Mouse (Mus musculus): Measurements from ENCODE around the gene Rnls. TPM values are rescaled to one million over a fixed set of nuclear protein-coding genes. Genes with fewer than 3 reads are reported as not detected.

Rnls gene
- polyA plus RNA-seq, 1 experiment from 2014 or later: 8.2 TPM

DNA sequence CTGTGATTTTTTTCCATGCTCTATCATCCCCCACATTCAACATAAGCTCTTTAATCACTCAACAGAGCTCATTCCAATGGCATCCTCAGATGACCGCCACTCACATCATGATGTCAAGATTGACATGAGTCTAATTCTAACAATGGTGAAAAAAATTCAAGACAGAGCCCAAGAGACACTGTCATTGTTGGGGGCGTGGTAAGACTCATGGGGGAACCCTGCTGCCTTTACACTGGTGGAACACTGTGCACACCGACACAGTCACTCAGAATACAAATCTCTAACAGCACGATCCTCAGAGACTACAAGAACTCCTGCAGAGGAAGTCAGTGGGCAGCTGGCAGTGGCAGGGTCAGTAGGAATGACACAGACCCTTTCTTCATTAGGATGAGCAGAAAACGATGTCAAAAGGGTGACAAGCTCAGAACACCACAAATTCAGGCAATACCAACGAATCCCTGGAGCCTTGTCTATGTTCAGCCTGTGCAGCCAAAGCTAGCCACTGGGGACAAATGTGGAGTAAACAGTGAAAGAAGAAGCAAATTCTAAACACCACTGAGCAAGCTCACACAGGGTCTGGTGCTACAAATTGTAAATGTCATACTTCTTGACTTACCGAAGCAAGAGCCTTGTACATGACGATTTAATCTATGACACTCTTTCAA, 277.3 kb downstream of the Rnls start:
- ATAC-seq (ENCODE audit: low FRiP score, low read depth): no peak
- H3K27me3 ChIP-seq (replicated peaks): no peaks in the 10 kb centered on the region
- no peaks in the 10 kb centered on the region for H3K9me3 ChIP-seq
- H3K4me3 ChIP-seq: no peak overlapping the region
- H3K4me2 ChIP-seq (replicated peaks): no peak overlapping the region
- 76% methylated on average over 8 of the region's 8 CpGs for WGBS
- no peak overlapping the region for H3K9ac ChIP-seq
- no peaks in the 10 kb centered on the region for H3K36me3 ChIP-seq
- H3K4me1 ChIP-seq: no peaks in the 10 kb centered on the region
- no peak overlapping the region for H3K27ac ChIP-seq

DNA sequence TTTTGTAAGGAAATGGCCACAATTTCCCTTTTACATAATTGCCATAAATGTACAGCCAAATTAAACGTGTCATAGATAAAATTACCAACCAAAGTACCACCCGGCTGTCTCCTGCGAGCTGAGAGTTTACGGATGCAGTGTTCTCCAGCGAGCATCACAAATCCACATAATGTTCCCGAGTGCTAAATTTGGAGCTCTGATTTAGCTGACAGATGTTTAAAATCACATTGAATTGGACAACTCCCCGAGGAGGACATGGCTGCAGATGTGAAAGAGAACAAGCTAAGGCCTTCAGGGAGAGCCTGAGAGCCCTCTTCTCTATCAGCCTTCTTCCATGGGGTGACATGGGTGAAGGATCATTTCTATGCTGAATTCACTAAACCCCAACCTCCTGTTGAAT, 278.3 kb downstream of the Rnls start:
- Histone ChIP-seq H3K9ac (no peak overlapping the region), H3K4me3 (no peak overlapping the region), H3K9me3 (no peaks in the 10 kb centered on the region), H3K4me2 (replicated peaks) (no peak overlapping the region), H3K4me1 (no peaks in the 10 kb centered on the region), H3K27me3 (replicated peaks) (no peaks in the 10 kb centered on the region), H3K36me3 (no peaks in the 10 kb centered on the region), H3K27ac (no peak overlapping the region)
- WGBS: 80% methylated on average over 7 of the region's 7 CpGs
- ATAC-seq (ENCODE audit: low FRiP score, low read depth): no peak

DNA sequence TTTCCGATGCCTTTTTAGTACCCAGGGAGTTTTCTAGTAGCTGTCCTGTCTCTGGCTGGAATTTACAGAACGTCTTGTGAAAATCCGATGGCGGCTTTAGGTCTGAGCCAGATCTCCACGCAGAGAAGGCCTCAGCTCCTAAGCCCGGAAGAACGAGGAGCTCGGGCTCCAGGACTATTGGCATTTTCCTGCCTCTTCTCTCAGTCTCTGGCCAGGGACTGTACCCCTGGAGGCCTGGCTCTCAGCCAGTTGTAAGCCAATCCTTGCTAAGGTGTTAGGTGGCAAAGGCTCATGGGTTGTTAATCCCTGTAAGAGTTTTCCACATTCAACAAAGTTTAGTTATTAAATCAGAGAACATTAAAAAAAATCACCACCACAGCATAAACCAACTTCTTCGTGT, 281.7 kb downstream of the Rnls start:
- Histone ChIP-seq H3K9ac (no peak overlapping the region), H3K4me2 (replicated peaks) (no peak overlapping the region), H3K9me3 (no peaks in the 10 kb centered on the region), H3K4me1 (no peaks in the 10 kb centered on the region), H3K27me3 (replicated peaks) (no peaks in the 10 kb centered on the region), H3K36me3 (no peaks in the 10 kb centered on the region), H3K27ac (no peak overlapping the region), H3K4me3 (no peak overlapping the region)
- 89% methylated on average over 9 of the region's 9 CpGs for WGBS
- ATAC-seq (ENCODE audit: low FRiP score, low read depth): no peak

DNA sequence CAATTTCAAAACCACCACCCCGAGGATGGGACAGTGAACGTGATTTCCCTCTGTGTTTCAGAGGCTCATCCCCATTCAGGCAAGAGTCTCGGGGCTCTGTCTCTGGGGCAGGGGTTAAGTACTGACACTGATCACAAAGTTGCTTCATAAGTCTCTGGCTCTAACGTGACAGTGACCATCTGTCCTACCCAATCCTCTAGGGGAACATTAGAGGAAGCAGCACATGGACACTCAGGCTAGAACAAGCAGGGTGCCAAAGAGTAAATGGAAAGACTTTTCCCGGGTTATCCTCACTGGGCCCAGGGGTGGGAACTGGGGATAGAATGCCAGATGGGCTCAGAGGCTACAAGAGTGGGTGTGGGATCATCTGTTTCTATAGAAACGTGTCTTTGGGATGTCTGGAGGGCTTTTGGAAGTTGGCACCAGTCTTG, 282.1 kb downstream of the Rnls start:
- 0 out of 2 replicates have a peak, but pooled peaks have one; percentile 17 for ATAC-seq (ENCODE audit: low FRiP score, low read depth)
- Histone ChIP-seq H3K27ac (no peak overlapping the region), H3K4me2 (replicated peaks) (no peak overlapping the region), H3K36me3 (no peaks in the 10 kb centered on the region), H3K9ac (no peak overlapping the region), H3K4me3 (no peak overlapping the region), H3K27me3 (replicated peaks) (no peaks in the 10 kb centered on the region), H3K9me3 (no peaks in the 10 kb centered on the region), H3K4me1 (no peaks in the 10 kb centered on the region)
- 47% methylated on average over 6 of the region's 6 CpGs for WGBS

DNA sequence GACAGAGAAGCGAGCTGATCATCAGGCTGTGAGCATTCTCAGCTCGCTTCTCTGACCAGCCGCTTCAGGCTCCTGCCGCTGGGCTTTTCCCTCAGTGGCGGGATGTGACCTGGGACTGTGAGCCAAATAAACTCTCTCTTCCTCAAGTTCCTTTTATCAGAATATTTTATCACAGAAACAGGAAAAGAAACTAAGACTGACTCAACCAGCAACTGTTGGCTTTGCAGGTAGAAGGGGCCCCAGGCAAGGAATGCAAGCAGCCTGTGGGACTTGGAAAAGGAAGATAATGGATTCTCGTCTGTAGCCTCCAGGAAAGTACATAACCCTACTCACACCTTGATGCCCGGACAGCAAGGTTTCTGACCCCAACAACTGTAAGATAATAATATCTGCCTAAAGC, 283.0 kb downstream of the Rnls start:
- 84% methylated on average over 7 of the region's 7 CpGs for WGBS
- H3K36me3 ChIP-seq: no peaks in the 10 kb centered on the region
- H3K9ac ChIP-seq: no peak overlapping the region
- H3K9me3 ChIP-seq: no peaks in the 10 kb centered on the region
- no peak overlapping the region for H3K4me3 ChIP-seq
- no peak for ATAC-seq (ENCODE audit: low FRiP score, low read depth)
- no peak overlapping the region for H3K27ac ChIP-seq
- H3K27me3 ChIP-seq (replicated peaks): no peaks in the 10 kb centered on the region
- H3K4me2 ChIP-seq (replicated peaks): no peak overlapping the region
- H3K4me1 ChIP-seq: no peaks in the 10 kb centered on the region

DNA sequence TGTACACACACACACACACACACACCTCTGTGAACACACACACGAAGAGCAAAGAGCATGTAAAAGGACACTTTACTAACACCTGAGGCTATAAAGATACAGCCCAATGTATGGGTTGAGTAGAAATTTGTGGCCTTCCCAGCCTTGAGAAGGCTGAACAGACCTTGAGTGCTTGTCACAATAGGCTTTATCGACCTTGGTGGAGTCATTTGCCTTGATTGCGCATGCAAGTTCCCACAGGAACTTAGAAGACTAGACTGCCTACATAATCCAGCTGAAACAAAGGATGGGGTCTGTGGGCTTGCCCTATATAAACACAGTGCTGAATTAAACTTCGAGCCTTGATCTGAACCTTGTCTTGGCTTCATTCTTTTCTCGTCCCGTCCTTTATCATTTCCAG, 288.2 kb downstream of the Rnls start:
- no peak overlapping the region for H3K4me3 ChIP-seq
- H3K9me3 ChIP-seq: no peaks in the 10 kb centered on the region
- H3K36me3 ChIP-seq: no peaks in the 10 kb centered on the region
- H3K9ac ChIP-seq: no peak overlapping the region
- H3K27ac ChIP-seq: no peak overlapping the region
- no peak overlapping the region for H3K4me2 ChIP-seq (replicated peaks)
- 91% methylated on average over 6 of the region's 6 CpGs for WGBS
- no peak for ATAC-seq (ENCODE audit: low FRiP score, low read depth)
- H3K27me3 ChIP-seq (replicated peaks): no peaks in the 10 kb centered on the region
- H3K4me1 ChIP-seq: peaks cover 6% of the 10 kb centered on the region

DNA sequence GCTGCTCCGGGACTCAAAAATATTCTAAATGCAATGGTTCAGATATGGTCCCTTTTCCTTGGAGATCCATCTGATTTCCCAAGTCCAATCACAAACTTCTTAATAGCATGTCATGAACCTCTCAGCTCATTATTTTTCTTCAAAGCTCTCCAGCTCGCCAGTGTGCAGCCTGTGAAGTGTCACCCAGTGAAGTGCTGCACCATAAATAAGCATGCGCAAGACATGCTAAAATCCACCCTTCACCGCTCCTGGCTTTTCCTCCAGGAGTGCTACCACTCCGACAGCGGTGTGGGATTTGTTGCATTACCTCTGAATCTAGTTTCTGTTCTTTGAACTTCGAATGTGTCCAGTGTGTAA, 289.3 kb downstream of the Rnls start:
- Histone ChIP-seq H3K4me1 (peaks cover 6% of the 10 kb centered on the region), H3K4me2 (replicated peaks) (no peak overlapping the region), H3K9me3 (no peaks in the 10 kb centered on the region), H3K27me3 (replicated peaks) (no peaks in the 10 kb centered on the region), H3K4me3 (no peak overlapping the region), H3K9ac (no peak overlapping the region), H3K36me3 (no peaks in the 10 kb centered on the region), H3K27ac (no peak overlapping the region)
- WGBS: 71% methylated on average over 7 of the region's 7 CpGs
- ATAC-seq (ENCODE audit: low FRiP score, low read depth): no peak

DNA sequence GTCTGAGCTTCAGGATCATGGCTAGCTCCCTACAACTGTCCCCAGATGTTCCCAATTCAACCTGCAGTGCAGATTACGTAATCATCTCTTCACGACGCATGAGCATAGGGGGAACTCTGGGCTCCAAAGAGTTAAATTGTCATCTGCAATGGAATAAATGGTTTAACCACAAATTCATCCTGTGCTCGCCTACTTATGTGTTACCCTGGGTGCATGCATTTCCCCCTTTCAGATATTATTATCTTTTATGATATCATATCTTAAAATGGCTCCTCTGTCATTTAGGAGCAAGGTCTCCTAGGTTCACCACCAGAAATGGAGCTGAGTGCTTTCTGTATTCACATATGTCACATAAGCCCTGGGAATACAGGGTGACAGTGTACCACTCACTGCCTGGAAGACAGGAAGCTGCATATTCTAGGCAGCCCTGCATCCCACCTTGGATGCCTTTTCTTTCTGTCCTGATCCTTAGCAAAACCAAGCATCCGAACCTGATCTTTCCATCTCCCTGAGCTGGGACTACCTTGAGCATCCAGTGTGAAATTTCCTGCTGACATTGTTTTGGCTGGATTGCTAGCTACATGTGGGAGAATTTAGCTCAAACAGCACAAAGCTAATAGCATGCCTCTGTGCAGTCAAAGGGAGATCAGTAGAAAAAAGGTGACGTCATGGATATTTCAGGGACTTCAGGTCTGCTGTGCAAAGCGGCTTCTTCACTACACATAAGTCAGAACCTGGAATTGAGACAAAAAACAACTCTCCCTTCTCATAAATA, 289.9 kb downstream of the Rnls start:
- Histone ChIP-seq H3K4me2 (replicated peaks) (no peak overlapping the region), H3K27me3 (replicated peaks) (no peaks in the 10 kb centered on the region), H3K4me3 (no peak overlapping the region), H3K9ac (no peak overlapping the region), H3K9me3 (no peaks in the 10 kb centered on the region), H3K36me3 (no peaks in the 10 kb centered on the region), H3K27ac (no peak overlapping the region), H3K4me1 (peaks cover 6% of the 10 kb centered on the region)
- ATAC-seq (ENCODE audit: low FRiP score, low read depth): no peak
- 79% methylated on average over 7 of the region's 7 CpGs for WGBS

DNA sequence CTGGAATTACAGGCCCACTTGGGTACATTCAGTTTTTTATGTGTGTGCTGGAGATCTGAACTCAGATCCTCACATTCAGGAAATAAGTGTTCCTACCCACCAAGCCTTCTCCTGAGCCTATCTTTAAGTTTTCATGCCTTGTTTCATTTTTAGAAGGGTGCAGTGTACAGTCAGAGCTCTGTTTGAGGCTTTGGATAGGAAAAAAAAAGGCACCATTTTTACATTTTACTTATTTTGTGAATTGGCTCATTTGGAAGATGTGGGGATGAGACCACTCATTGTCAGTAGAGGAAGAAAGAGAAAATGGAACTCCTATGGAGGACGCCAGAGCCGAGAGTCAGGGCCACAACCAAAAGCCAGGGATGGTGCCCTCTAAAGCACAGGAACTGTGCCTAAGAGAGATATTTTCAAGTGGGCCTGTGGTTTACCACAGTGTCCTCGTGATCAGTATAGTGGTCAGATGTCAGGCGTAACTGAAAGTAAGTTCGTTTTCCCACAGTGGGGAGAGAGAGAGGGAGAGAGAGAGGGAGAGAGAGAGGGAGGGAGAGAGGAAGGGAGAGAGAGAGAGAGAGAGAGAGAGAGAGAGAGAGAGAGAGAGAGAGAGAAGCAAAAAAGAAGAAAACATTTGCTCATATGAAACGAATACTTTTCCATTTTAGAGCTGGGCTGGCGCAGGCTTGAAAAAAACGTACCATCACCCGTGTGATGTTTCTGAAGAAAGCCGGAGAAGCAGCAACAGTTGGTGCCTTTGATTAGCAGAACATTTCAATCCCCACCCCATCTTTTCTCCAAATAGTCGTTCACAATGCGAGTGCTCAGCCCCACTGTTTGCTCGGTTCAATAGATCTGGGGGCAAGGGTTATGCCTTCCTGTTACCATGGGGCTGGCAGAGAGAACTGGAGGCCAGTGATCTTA, 290.7 kb downstream of the Rnls start:
- Histone ChIP-seq H3K4me3 (no peak overlapping the region), H3K4me1 (peaks cover 6% of the 10 kb centered on the region), H3K36me3 (no peaks in the 10 kb centered on the region), H3K27ac (no peak overlapping the region), H3K27me3 (replicated peaks) (no peaks in the 10 kb centered on the region), H3K9me3 (no peaks in the 10 kb centered on the region), H3K4me2 (replicated peaks) (no peak overlapping the region), H3K9ac (no peak overlapping the region)
- 54% methylated on average over 13 of the region's 13 CpGs for whole genome bisulfite sequencing
- ATAC-seq (ENCODE audit: low FRiP score, low read depth): no peak

DNA sequence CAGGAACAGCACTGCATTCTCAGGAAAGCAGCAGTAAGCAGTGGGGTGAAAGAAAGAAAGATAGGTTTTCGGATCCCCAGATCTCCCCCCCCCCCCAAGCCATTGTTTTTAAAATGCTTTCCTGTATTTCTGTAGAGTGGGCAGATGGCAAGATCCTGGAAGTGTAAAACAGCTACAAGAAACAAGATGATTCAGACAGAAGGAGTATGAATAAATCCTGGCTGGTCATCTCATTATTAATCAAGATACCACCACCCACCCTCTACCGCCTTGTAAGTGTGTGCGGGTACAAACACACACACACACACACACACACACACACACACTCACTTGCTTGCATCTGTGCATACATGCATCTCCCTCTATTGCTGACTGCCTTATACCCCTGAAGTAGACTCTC, 291.5 kb downstream of the Rnls start:
- Histone ChIP-seq H3K9ac (no peak overlapping the region), H3K27ac (no peak overlapping the region), H3K4me2 (replicated peaks) (no peak overlapping the region), H3K4me3 (no peak overlapping the region), H3K36me3 (no peaks in the 10 kb centered on the region), H3K9me3 (no peaks in the 10 kb centered on the region), H3K27me3 (replicated peaks) (no peaks in the 10 kb centered on the region), H3K4me1 (peaks cover 6% of the 10 kb centered on the region)
- ATAC-seq (ENCODE audit: low FRiP score, low read depth): no peak
- 83% methylated on average over 3 of the region's 3 CpGs for WGBS

DNA sequence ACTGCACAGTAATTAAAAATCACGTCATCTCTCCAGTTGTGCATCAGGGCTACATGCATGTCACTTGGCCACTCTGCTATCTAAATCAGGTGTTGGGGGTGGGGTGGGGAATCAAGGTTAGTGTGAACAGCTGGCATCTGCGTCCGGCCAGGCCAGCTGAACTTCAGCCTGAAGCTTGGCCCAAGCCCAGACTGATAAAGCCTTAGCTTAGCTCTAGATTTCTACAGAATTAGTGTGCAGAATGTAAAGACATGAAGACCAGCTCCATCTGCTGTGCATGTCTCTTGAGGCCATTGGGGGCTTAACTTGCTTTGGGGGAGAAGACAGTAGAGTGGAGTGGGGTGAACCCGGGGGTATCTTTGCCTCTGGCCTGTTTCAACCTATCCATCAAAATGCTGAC, 292.1 kb downstream of the Rnls start:
- Histone ChIP-seq H3K9ac (no peak overlapping the region), H3K4me1 (peaks cover 6% of the 10 kb centered on the region), H3K27me3 (replicated peaks) (no peaks in the 10 kb centered on the region), H3K9me3 (no peaks in the 10 kb centered on the region), H3K27ac (no peak overlapping the region), H3K4me2 (replicated peaks) (no peak overlapping the region), H3K4me3 (no peak overlapping the region), H3K36me3 (no peaks in the 10 kb centered on the region)
- no peak for ATAC-seq (ENCODE audit: low FRiP score, low read depth)
- 71% methylated on average over 4 of the region's 4 CpGs for WGBS

DNA sequence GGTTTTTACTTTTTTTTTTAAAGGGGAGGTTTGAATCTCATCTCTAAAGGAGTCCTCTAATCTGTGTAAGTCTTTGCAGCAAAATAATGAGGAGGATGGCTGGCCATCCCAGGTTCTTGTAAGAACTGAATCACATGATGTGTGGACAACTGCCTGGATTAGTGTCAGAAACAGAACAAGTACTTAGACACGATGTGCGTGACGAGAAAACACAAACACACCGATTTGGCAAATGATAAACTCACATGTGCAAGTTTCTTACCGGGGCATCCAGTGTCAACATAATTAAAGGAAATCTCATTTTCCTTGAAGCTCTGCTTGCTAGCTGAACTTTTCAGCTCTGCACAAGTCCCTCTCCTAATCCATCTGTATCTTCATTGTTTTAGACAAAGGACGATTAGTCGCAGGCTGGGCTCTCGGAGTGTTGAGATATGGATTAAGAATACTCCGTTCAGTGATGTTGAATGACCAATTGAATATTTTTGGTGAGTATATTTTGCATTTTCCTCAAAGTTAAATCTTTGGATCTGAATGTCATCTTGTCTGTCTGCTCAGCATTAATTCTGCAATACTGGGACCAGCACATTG, 292.8 kb downstream of the Rnls start:
- H3K9ac ChIP-seq: no peak overlapping the region
- H3K27ac ChIP-seq: no peak overlapping the region
- no peak overlapping the region for H3K4me2 ChIP-seq (replicated peaks)
- no peaks in the 10 kb centered on the region for H3K9me3 ChIP-seq
- no peak overlapping the region for H3K4me3 ChIP-seq
- H3K36me3 ChIP-seq: no peaks in the 10 kb centered on the region
- WGBS: 65% methylated on average over 9 of the region's 9 CpGs
- no peaks in the 10 kb centered on the region for H3K27me3 ChIP-seq (replicated peaks)
- peaks cover 6% of the 10 kb centered on the region for H3K4me1 ChIP-seq
- no peak for ATAC-seq (ENCODE audit: low FRiP score, low read depth)
